Mouse (Mus musculus) stomach, embryonic 14.5 days (tissue): ENCODE results near the gene Olfr984. TPM values are rescaled to one million over a fixed set of nuclear protein-coding genes. Genes with fewer than 3 reads are reported as not detected.

Experiments
- ATAC-seq: fragments of 200-750 bp; cut with Nextera tagmentation; 2 replicates; pipeline ENCODE4 v1.8.0; 2017; ENCODE audit warnings: low read depth, moderate TSS enrichment; ENCODE audit not compliant: insufficient number of reproducible peaks, insufficient read depth, low FRiP score
- H3K27ac ChIP-seq: fragments of 300-500 bp; sonication (generic); 2 replicates; pipeline ENCODE4 v1.5.1; 2014; ENCODE audit warnings: mild to moderate bottlenecking, low read length, moderate library complexity, mixed read lengths
- H3K27me3 ChIP-seq: fragments of 300-500 bp; sonication (generic); 2 replicates; pipeline ENCODE4 v1.6.1; 2014; ENCODE audit warnings: low read length, control low read depth, mixed read lengths; ENCODE audit not compliant: control insufficient read depth, insufficient read depth
- H3K36me3 ChIP-seq: fragments of 300-500 bp; sonication (generic); 2 replicates; pipeline ENCODE4 v1.6.1; 2014; ENCODE audit warnings: mild to moderate bottlenecking, control low read depth, low read length, moderate library complexity, mixed read lengths; ENCODE audit not compliant: control insufficient read depth, insufficient read depth
- H3K4me1 ChIP-seq: fragments of 300-500 bp; sonication (generic); 2 replicates; pipeline ENCODE4 v1.6.1; 2014; ENCODE audit warnings: low read length, control low read depth, mixed read lengths; ENCODE audit not compliant: control insufficient read depth, insufficient read depth
- H3K4me2 ChIP-seq: fragments of 300-500 bp; sonication (generic); replicated peaks from 2 replicates; pipeline ENCODE4 v1.6.1; 2014; ENCODE audit warnings: low read depth, low read length, control low read depth
- H3K4me3 ChIP-seq: fragments of 300-500 bp; sonication (generic); 2 replicates; pipeline ENCODE4 v1.5.1; 2014; ENCODE audit warnings: low read depth, low read length, control low read depth
- H3K9ac ChIP-seq: fragments of 300-500 bp; sonication (generic); replicated peaks from 2 replicates; pipeline ENCODE4 v1.6.1; 2014; ENCODE audit warnings: low read depth, mild to moderate bottlenecking, control low read depth, low read length, moderate library complexity, mixed read lengths
- H3K9me3 ChIP-seq: fragments of 300-500 bp; sonication (generic); 2 replicates; pipeline ENCODE4 v1.6.1; 2016; ENCODE audit warnings: low read depth, low read length, control low read depth; ENCODE audit not compliant: control insufficient read depth
- WGBS: fragments of 180-500 bp; shearing (Covaris S2); extraction: QIAGEN DNeasy Blood & Tissue Kit; methylation state at CpG from one replicate; pipeline ENCODE4 v1.1.7; 2014; 5-methylcytosine and 5-hydroxymethylcytosine counted together
- polyA plus RNA-seq: library from polyadenylated mRNA; unstranded; fragments of >200 nt; fragmentation: Nextera tagmentation; extraction: Ambion mirVana; gene quantifications from 2 replicates; pipeline ENCODE4 v1.2.1, GENCODE M21; 2014

Olfr984 gene
- not detected in 2 replicates for polyA plus RNA-seq

- Histone ChIP-seq H3K9ac (no peak within 1 kb of the TSS), H3K4me3 (no peak within 1 kb of the TSS), H3K9me3 (no peaks in the 10 kb centered on the region), H3K36me3 (no peaks in the 10 kb centered on the region), H3K27ac (no peak within 1 kb of the TSS), H3K27me3 (no peaks in the 10 kb centered on the region), H3K4me1 (no peaks in the 10 kb centered on the region), H3K4me2 (no peak within 1 kb of the TSS)
- WGBS, result 85% methylated on average over 2 of the region's 2 CpGs
- ATAC-seq, result no peak
Observed at GRCm38 (mm10) chr9:40114106-40114505, at the start of gene Olfr984. Gene Olfr984 (minus strand): TSS chr9:40114206.

- no peak for ATAC-seq
Observed at GRCm38 (mm10) chr9:40155118-40155644, 41.2 kb upstream of the Olfr984 start.

GRCm38 (mm10) chr9:40141544-40141943 lies 27.5 kb upstream of the Olfr984 start:
- no peak for ATAC-seq
- Histone ChIP-seq H3K4me3 (no peak overlapping the region), H3K9ac (no peak overlapping the region), H3K4me2 (no peak overlapping the region), H3K9me3 (no peaks in the 10 kb centered on the region), H3K27ac (no peak overlapping the region), H3K27me3 (no peaks in the 10 kb centered on the region), H3K4me1 (no peaks in the 10 kb centered on the region), H3K36me3 (no peaks in the 10 kb centered on the region)
- WGBS, result 68% methylated on average over 1 of the region's 1 CpGs

More at GRCm38 (mm10) chr9:40155118-40155644, 41.2 kb upstream of the Olfr984 start:
- H3K9me3 ChIP-seq, result no peaks in the 10 kb centered on the region
- H3K4me3 ChIP-seq, result no peak overlapping the region
- H3K4me1 ChIP-seq, result no peaks in the 10 kb centered on the region
- H3K9ac ChIP-seq, result no peak overlapping the region
- no peaks in the 10 kb centered on the region for H3K36me3 ChIP-seq
- no peak overlapping the region for H3K4me2 ChIP-seq
- no peaks in the 10 kb centered on the region for H3K27me3 ChIP-seq
- WGBS, result 68% methylated on average over 4 of the region's 4 CpGs
- H3K27ac ChIP-seq, result no peak overlapping the region

GRCm38 (mm10) chr9:40139484-40139883 lies 25.5 kb upstream of the Olfr984 start:
- 51% methylated on average over 4 of the region's 4 CpGs for WGBS
- Histone ChIP-seq H3K4me1 (no peaks in the 10 kb centered on the region), H3K4me3 (no peak overlapping the region), H3K36me3 (no peaks in the 10 kb centered on the region), H3K9ac (no peak overlapping the region), H3K27me3 (no peaks in the 10 kb centered on the region), H3K4me2 (no peak overlapping the region), H3K9me3 (no peaks in the 10 kb centered on the region), H3K27ac (no peak overlapping the region)
- no peak for ATAC-seq

- no peaks in the 10 kb centered on the region for H3K9me3 ChIP-seq
Observed at GRCm38 (mm10) chr9:40136987-40137688, 23.1 kb upstream of the Olfr984 start.

GRCm38 (mm10) chr9:40130556-40130955 lies 16.6 kb upstream of the Olfr984 start:
- H3K36me3 ChIP-seq, result no peaks in the 10 kb centered on the region
- no peak for ATAC-seq
- H3K4me1 ChIP-seq, result no peaks in the 10 kb centered on the region
- H3K27me3 ChIP-seq, result no peaks in the 10 kb centered on the region
- H3K4me2 ChIP-seq, result no peak overlapping the region
- H3K9ac ChIP-seq, result no peak overlapping the region
- WGBS, result 86% methylated on average over 1 of the region's 1 CpGs
- H3K9me3 ChIP-seq, result no peaks in the 10 kb centered on the region
- no peak overlapping the region for H3K27ac ChIP-seq
- H3K4me3 ChIP-seq, result no peak overlapping the region

More at GRCm38 (mm10) chr9:40136987-40137688, 23.1 kb upstream of the Olfr984 start:
- H3K36me3 ChIP-seq, result no peaks in the 10 kb centered on the region
- 77% methylated on average over 6 of the region's 6 CpGs for WGBS
- no peak overlapping the region for H3K27ac ChIP-seq
- H3K9ac ChIP-seq, result no peak overlapping the region
- H3K4me2 ChIP-seq, result no peak overlapping the region
- no peaks in the 10 kb centered on the region for H3K4me1 ChIP-seq
- H3K4me3 ChIP-seq, result no peak overlapping the region
- no peak for ATAC-seq
- H3K27me3 ChIP-seq, result no peaks in the 10 kb centered on the region

GRCm38 (mm10) chr9:40130084-40130483 lies 16.1 kb upstream of the Olfr984 start, which contains the start of gene Olfr985:
Gene Olfr985 (minus strand): TSS chr9:40130184.
- H3K27ac ChIP-seq, result no peak within 1 kb of the TSS
- no peaks in the 10 kb centered on the region for H3K9me3 ChIP-seq
- WGBS, result 78% methylated on average over 1 of the region's 1 CpGs
- no peak within 1 kb of the TSS for H3K9ac ChIP-seq
- no peak within 1 kb of the TSS for H3K4me2 ChIP-seq
- ATAC-seq, result no peak
- no peak within 1 kb of the TSS for H3K4me3 ChIP-seq
- H3K4me1 ChIP-seq, result no peaks in the 10 kb centered on the region
- H3K36me3 ChIP-seq, result no peaks in the 10 kb centered on the region
- no peaks in the 10 kb centered on the region for H3K27me3 ChIP-seq

- Histone ChIP-seq H3K27me3 (no peaks in the 10 kb centered on the region), H3K9me3 (no peaks in the 10 kb centered on the region), H3K4me1 (no peaks in the 10 kb centered on the region), H3K36me3 (no peaks in the 10 kb centered on the region), H3K9ac (no peak overlapping the region), H3K4me3 (no peak overlapping the region), H3K4me2 (no peak overlapping the region), H3K27ac (peak overlapping the region; percentile 4; the same call in 1 of the 2 replicates)
- ATAC-seq, result no peak
- WGBS, result 74% methylated on average over 5 of the region's 5 CpGs
Observed at GRCm38 (mm10) chr9:40117287-40117659, 3.3 kb upstream of the Olfr984 start.
